Mouse (Mus musculus) kidney, embryonic 14.5 days (tissue): ENCODE measurements around the gene Impdh2. TPM values are rescaled to one million over a fixed set of nuclear protein-coding genes. Genes with fewer than 3 reads are reported as not detected.

Source experiments
- ATAC-seq: fragments of 200-750 bp; cut with Nextera tagmentation; 2 replicates; pipeline ENCODE4 v1.8.0; 2017; ENCODE audit warnings: moderate number of reproducible peaks, mild to moderate bottlenecking, moderate TSS enrichment, moderate library complexity; ENCODE audit not compliant: low FRiP score, low TSS enrichment
- H3K27ac ChIP-seq: fragments of 300-500 bp; sonication (generic); 2 replicates; pipeline ENCODE4 v1.5.1; 2014; ENCODE audit warnings: low read depth, mild to moderate bottlenecking, low read length, moderate library complexity, mixed read lengths
- H3K27me3 ChIP-seq: fragments of 300-500 bp; sonication (generic); 2 replicates; pipeline ENCODE4 v1.6.1; 2014; ENCODE audit warnings: mild to moderate bottlenecking, low read length; ENCODE audit not compliant: control insufficient read depth, insufficient read depth
- H3K36me3 ChIP-seq: fragments of 300-500 bp; sonication (generic); 2 replicates; pipeline ENCODE4 v1.6.1; 2014; ENCODE audit warnings: low read length, mixed read lengths; ENCODE audit not compliant: control insufficient read depth, insufficient read depth
- H3K4me1 ChIP-seq: fragments of 300-500 bp; sonication (generic); 2 replicates; pipeline ENCODE4 v1.6.1; 2014; ENCODE audit warnings: low read length, mixed read lengths; ENCODE audit not compliant: control insufficient read depth, insufficient read depth
- H3K4me2 ChIP-seq: fragments of 300-500 bp; sonication (generic); replicated peaks from 2 replicates; pipeline ENCODE4 v1.6.1; 2014; ENCODE audit warnings: low read depth, mild to moderate bottlenecking, low read length
- H3K4me3 ChIP-seq: fragments of 300-500 bp; sonication (generic); 2 replicates; pipeline ENCODE4 v1.5.1; 2014; ENCODE audit warnings: mild to moderate bottlenecking, low read length
- H3K9ac ChIP-seq: fragments of 300-500 bp; sonication (generic); 2 replicates; pipeline ENCODE4 v1.6.1; 2014; ENCODE audit warnings: low read depth, mild to moderate bottlenecking, low read length, moderate library complexity
- H3K9me3 ChIP-seq: fragments of 300-500 bp; sonication (generic); 2 replicates; pipeline ENCODE4 v1.6.1; 2016; ENCODE audit warnings: low read length; ENCODE audit not compliant: control insufficient read depth
- WGBS: fragments of 180-500 bp; shearing (Covaris S2); extraction: QIAGEN DNeasy Blood & Tissue Kit; methylation state at CpG from one replicate; pipeline ENCODE4 v1.1.7; 2014; 5-methylcytosine and 5-hydroxymethylcytosine counted together
- polyA plus RNA-seq: library from polyadenylated mRNA; unstranded; fragments of >200 nt; fragmentation: Nextera tagmentation; extraction: Ambion mirVana; gene quantifications from 2 replicates; pipeline ENCODE4 v1.2.1, GENCODE M21; 2014

The Impdh2 gene
- 185 and 229 TPM in 2 replicates for polyA plus RNA-seq

DNA sequence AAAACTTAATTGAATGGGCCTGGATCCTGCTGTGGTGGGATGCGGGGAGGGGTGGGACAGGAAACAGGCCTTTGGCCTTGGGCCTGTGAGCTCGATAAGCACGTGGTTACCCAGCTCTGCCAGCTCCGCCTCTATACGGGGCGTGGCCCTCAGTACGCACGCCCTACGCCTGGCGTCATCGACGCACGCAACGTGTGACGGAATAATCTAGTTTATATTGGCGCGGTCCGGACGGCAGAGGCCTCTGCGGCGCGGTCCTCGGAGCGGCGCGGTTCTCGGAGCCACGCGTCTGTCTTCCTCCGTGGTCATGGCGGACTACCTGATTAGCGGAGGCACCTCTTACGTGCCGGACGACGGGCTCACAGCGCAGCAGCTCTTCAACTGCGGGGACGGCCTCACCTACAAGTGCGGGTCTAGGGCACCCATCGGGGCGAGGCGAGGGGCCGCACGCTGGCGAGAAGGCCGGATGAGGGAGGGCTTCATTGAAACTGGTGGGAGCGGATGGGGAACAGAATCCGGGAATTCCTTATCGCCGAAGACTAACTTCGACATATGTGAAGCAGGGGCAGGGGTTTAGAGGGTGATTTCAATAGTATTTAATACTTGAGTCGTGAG, at the start of gene Impdh2:
TSS of gene Impdh2 (plus strand) at position 60 of the 615 bp plus-strand sequence.
- Histone ChIP-seq H3K4me3 (peak within 1 kb of the TSS; percentile 67), H3K4me2 (peak within 1 kb of the TSS; percentile 84), H3K27me3 (no peaks in the 10 kb centered on the region), H3K9me3 (no peaks in the 10 kb centered on the region), H3K4me1 (peaks cover 7% of the 10 kb centered on the region; the same call in 1 of the 2 replicates), H3K9ac (peak within 1 kb of the TSS; percentile 76), H3K36me3 (peaks cover 76% of the 10 kb centered on the region), H3K27ac (peak within 1 kb of the TSS; percentile 67)
- ATAC-seq: peak; percentile 98
- WGBS: under 1% methylated on average over 47 of the region's 53 CpGs

DNA sequence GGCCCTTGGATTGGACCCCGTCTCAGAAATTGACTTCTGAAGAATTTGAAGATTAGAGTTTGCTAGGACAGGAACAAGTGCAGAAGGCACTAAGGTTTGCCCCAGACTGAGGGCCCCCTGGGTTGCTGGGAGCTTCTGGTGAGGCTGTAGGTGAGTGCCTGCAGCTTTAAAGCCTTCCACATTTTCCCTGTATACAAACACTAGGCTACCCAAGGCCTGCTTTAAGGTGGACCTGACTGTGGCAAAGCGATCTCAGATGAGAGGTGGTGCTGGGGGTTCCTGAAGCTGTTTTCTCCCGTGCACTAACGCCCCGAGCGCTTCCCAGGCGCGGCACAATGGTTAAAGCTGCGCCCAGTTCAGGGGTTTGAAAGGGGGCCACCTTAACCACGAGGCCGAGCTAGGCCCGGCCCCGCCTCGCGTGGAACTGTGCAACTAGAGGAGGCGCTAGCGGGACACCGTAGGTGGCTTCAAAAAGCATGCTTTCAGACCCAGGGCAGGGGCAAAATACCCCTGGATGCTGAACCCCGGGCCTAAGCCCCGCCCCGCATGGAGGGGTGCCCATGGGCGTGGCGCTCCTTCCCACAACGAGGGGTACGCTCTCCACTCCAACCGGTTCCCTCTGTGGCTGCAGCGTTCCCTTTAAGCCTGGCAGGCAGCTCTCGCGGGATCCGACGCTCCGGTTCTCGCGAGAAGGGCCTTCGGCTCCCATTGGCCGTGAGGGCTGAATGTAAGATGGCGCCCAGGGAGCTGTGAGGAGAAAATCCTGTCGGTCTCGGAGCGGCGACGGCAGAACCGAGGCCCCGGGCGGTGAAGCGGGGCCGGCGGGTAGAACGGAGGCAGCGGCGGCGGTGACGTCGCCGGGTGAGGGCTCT, 43.5 kb upstream of the Impdh2 start, which contains the start of gene Qrich1:
TSS of gene Qrich1 (plus strand) at position 427 of the 872 bp plus-strand sequence.
- Histone ChIP-seq H3K9ac (peak within 1 kb of the TSS; percentile 98), H3K4me3 (peak within 1 kb of the TSS; percentile 95), H3K27me3 (no peaks in the 10 kb centered on the region), H3K27ac (peak within 1 kb of the TSS; percentile 99), H3K36me3 (peaks cover 56% of the 10 kb centered on the region), H3K4me2 (peak within 1 kb of the TSS; percentile 84), H3K4me1 (peaks cover 15% of the 10 kb centered on the region; the same call in 1 of the 2 replicates), H3K9me3 (no peaks in the 10 kb centered on the region)
- ATAC-seq: peak; percentile 95
- 1% methylated on average over 51 of the region's 55 CpGs for WGBS

DNA sequence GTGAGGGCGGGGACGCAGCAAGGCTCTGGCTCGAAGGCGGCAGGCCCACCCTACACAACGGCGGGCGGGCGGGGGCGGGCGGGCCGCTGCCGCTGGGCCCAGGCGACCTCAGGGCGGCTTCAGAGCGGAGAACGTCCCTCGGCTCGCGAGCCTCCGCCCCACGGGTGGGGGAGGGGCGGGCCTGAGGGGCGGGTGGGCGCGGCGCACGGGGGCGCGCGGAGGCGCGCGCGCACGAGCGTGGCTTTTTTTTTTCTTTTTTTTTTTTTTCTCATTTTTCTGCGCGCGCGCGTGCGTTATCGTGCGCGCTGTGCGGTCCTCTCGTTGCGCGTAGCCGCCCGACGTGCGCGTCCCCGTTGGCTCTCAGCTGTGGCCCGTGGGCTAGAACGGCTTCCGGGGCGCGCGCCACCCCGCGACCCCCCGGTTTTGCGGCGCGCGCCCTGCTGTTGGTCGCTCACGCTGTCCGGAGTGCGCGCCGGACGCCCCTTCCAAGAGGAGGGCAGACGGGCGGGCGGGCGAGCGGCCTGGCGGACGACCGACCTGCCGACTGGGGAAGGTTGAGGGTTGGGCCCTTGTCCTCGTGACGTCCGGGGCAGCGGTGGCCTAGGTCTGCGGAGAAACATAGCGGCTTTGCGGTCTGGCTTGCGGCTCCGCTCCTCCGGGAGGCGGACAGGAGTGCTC, 42.7 kb upstream of the Impdh2 start:
- peaks cover 49% of the 10 kb centered on the region for H3K36me3 ChIP-seq

DNA sequence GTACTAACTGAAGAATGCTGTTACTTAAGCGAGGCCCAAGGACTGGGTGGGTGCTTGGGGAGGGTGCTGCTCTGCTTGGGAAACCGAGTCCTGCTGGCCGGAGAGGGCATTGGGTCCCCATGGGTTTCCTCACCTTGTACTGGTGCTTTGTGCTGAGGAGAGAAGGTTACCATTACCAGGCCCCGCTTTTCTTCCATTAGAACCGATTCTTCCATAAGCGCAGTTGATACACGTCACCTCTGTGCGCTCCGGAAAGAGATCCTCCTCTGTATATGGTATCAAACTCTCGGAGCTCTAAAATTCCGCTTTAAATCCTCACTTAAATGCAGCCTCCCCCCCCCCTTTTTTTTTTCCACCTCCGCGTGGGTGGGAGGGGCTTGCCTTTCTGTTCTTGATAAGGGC, 42.2 kb upstream of the Impdh2 start:
- H3K9me3 ChIP-seq: no peaks in the 10 kb centered on the region

More for the DNA sequence above, 42.7 kb upstream of the Impdh2 start:
- peak overlapping the region; percentile 98 for H3K9ac ChIP-seq
- H3K4me2 ChIP-seq: peak overlapping the region; percentile 84
- H3K27ac ChIP-seq: peak overlapping the region; percentile 99
- H3K4me1 ChIP-seq: peaks cover 15% of the 10 kb centered on the region; the same call in 1 of the 2 replicates
- peak; percentile 73 for ATAC-seq
- no peaks in the 10 kb centered on the region for H3K27me3 ChIP-seq
- H3K9me3 ChIP-seq: no peaks in the 10 kb centered on the region
- WGBS: under 1% methylated on average over 43 of the region's 95 CpGs
- peak overlapping the region; percentile 95 for H3K4me3 ChIP-seq

DNA sequence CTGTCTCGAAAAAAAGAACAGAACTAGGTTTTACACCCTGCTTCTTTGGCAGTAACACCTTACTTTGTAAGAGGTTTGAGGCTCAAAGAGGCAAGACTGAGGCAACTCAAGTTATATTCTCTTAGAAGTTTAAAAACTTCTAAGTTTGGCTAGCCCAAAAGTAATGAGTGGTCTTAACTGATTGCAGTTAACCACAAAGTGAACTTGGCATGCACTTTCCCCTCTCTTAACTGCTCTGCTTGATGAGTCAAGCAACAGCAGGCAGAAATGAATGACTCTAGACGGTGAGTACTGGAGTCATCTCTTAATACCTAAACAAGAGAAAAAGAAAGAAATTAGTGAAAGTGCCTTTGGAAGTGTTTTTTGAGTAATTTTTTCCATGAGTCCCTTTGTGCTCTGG, 38.5 kb upstream of the Impdh2 start:
- Histone ChIP-seq H3K9ac (no peak overlapping the region), H3K4me3 (no peak overlapping the region), H3K36me3 (peaks cover 16% of the 10 kb centered on the region; the same call in 1 of the 2 replicates), H3K4me1 (peaks cover 8% of the 10 kb centered on the region; the same call in 1 of the 2 replicates), H3K27me3 (no peaks in the 10 kb centered on the region), H3K9me3 (no peaks in the 10 kb centered on the region), H3K4me2 (no peak overlapping the region), H3K27ac (no peak overlapping the region)
- 87% methylated on average over 2 of the region's 2 CpGs for WGBS
- ATAC-seq: no peak

More for the DNA sequence above, 42.2 kb upstream of the Impdh2 start:
- Histone ChIP-seq H3K9ac (peak overlapping the region; percentile 98), H3K4me3 (peak overlapping the region; percentile 95), H3K27ac (peak overlapping the region; percentile 99), H3K36me3 (peaks cover 44% of the 10 kb centered on the region), H3K4me1 (peaks cover 15% of the 10 kb centered on the region; the same call in 1 of the 2 replicates), H3K4me2 (peak overlapping the region; percentile 58), H3K27me3 (no peaks in the 10 kb centered on the region)
- ATAC-seq: peak; percentile 40; the same call in 1 of the 2 replicates
- 0% methylated on average over 13 of the region's 13 CpGs for WGBS

DNA sequence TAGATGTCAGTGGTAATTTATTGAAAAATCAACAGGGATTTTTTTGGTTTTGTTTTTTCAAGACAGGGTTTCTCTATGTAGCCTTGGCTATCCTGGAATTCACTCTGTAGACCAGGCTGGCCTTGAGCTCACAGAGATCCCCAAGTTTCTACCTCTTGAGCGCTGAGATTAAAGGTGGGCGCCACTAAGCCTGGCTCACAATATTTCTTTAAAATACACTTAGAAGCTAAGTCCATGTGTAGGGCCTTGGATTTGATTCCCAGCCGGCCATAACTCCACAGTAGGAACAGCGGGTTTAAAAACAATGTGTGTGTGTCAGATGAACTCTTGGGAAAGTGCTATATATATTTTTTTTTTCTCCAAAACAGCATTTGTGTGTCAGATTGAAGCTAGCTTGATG, 36.7 kb upstream of the Impdh2 start:
- peaks cover 24% of the 10 kb centered on the region for H3K36me3 ChIP-seq
- no peak overlapping the region for H3K9ac ChIP-seq
- no peaks in the 10 kb centered on the region for H3K9me3 ChIP-seq
- ATAC-seq: no peak
- no peak overlapping the region for H3K4me2 ChIP-seq
- H3K4me3 ChIP-seq: no peak overlapping the region
- no peaks in the 10 kb centered on the region for H3K27me3 ChIP-seq
- WGBS: 97% methylated on average over 4 of the region's 4 CpGs
- peaks cover 8% of the 10 kb centered on the region; the same call in 1 of the 2 replicates for H3K4me1 ChIP-seq
- no peak overlapping the region for H3K27ac ChIP-seq

DNA sequence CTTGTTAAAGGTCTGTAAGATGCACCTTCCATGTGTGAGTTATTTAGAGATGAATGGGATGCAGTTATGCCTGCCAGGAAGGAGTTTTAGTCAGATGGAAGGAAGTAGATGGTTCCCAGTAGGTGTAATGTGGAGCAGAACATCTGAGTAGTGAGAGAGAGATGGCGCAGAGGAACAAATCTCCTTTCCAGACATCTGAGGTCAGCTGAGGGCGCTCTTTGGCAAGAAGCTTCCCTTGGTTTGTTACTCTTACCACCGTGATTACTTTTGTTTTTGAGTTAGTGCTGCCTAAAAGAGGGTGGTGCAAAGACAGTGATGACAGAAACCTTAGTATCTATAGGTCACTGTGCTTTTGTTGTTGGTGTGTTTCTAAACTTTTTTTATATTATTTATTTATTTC, 34.7 kb upstream of the Impdh2 start:
- WGBS: 86% methylated on average over 3 of the region's 3 CpGs
- Histone ChIP-seq H3K36me3 (peaks cover 36% of the 10 kb centered on the region), H3K27me3 (no peaks in the 10 kb centered on the region), H3K27ac (no peak overlapping the region), H3K4me2 (no peak overlapping the region), H3K4me3 (no peak overlapping the region), H3K4me1 (no peaks in the 10 kb centered on the region), H3K9me3 (no peaks in the 10 kb centered on the region), H3K9ac (no peak overlapping the region)
- no peak for ATAC-seq

DNA sequence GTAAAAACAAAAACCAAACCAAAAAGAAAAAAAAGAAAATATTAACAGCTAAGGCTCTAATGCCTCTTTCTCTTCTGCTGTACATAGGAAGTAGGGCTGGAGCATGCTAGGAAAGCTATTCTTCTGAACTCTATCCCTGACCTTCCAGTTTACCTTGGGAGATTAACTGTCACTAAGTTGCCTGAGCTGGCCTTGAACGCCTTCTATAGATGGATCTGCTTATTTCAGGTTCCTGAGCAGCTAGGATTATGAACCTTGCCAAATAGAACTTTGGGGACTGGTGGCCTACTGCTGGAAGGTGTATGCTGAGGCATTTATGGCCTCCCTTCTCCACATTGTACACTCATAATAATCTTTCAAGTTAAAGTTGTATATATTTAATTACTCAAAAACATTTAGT, 29.1 kb upstream of the Impdh2 start:
- Histone ChIP-seq H3K27ac (no peak overlapping the region), H3K36me3 (peaks cover 81% of the 10 kb centered on the region), H3K9me3 (no peaks in the 10 kb centered on the region), H3K27me3 (no peaks in the 10 kb centered on the region), H3K4me3 (no peak overlapping the region), H3K9ac (no peak overlapping the region), H3K4me2 (no peak overlapping the region), H3K4me1 (no peaks in the 10 kb centered on the region)
- ATAC-seq: no peak
- 97% methylated on average over 1 of the region's 1 CpGs for WGBS
